Mouse (Mus musculus): ENCODE measurements around the gene Zar1l.

GRCm38 (mm10) chr5:150561376-150561775 is 43.4 kb upstream of the Zar1l start:
- TF ChIP-seq FLI1 (IDR thresholded peaks at IDR 0.05; ENCODE audit: low read length) = no peak
- no peak for TF ChIP-seq GATA1 (IDR thresholded peaks at IDR 0.05; ENCODE audit: borderline replicate concordance, low read length)

Data from megakaryocyte, embryonic 14.5 days (primary cell).